Mouse (Mus musculus): Measurements from ENCODE around the gene Ptpn11. TPM values are rescaled to one million over a fixed set of nuclear protein-coding genes. Genes with fewer than 3 reads are reported as not detected.

Ptpn11 gene
- total RNA-seq, 1 experiment: 40.2 TPM

- no peak for TF ChIP-seq HCFC1 (IDR thresholded peaks at IDR 0.05; ENCODE audit: borderline replicate concordance, insufficient read depth, low read length)
- no peak for TF ChIP-seq ZC3H11A (IDR thresholded peaks at IDR 0.05; ENCODE audit: borderline replicate concordance, low read depth, low read length)
- TF ChIP-seq MAFK (IDR thresholded peaks at IDR 0.05; ENCODE audit: insufficient read depth, low read depth, low read length): no peak
- TF ChIP-seq CHD2 (IDR thresholded peaks at IDR 0.05; ENCODE audit: low read depth, low read length): no peak
- TF ChIP-seq ZNF384 (IDR thresholded peaks at IDR 0.05; ENCODE audit: low read depth, low read length): no peak
- Histone ChIP-seq H3K4me3 (ENCODE audit: insufficient read depth in 1 of 2, low read depth in 1 of 2, low read length in 2 of 2, poor library complexity in 1 of 2, severe bottlenecking in 1 of 2) (no peak overlapping the region), H3K4me1 (ENCODE audit: control insufficient read depth in 2 of 2, insufficient read depth in 2 of 2, low read length in 2 of 2, poor library complexity in 1 of 2) (no peaks in the 10 kb centered on the region), H3K9me3 (ENCODE audit: control insufficient read depth, insufficient read depth, low read depth, low read length) (no peaks in the 10 kb centered on the region), H3K36me3 (ENCODE audit: control insufficient read depth, insufficient read depth, low read length, poor library complexity, severe bottlenecking) (peaks cover 41% of the 10 kb centered on the region), H3K27ac (ENCODE audit: insufficient read depth, low read depth, low read length, poor library complexity, severe bottlenecking) (no peak overlapping the region), H3K9ac (ENCODE audit: insufficient read depth, low read depth, low read length, poor library complexity, severe bottlenecking) (no peak overlapping the region)
- in situ Hi-C loops (cut with MboI; ENCODE audit: low sequenced_read_pairs in 2 of 2, unreplicated experiment in 2 of 2): no loop called here
- no peak for DNase-seq (ENCODE audit: low read depth, low spot score)
Measured at GRCm38 (mm10) chr5:121145609-121146008, 45.6 kb downstream of the Ptpn11 start.

DNA sequence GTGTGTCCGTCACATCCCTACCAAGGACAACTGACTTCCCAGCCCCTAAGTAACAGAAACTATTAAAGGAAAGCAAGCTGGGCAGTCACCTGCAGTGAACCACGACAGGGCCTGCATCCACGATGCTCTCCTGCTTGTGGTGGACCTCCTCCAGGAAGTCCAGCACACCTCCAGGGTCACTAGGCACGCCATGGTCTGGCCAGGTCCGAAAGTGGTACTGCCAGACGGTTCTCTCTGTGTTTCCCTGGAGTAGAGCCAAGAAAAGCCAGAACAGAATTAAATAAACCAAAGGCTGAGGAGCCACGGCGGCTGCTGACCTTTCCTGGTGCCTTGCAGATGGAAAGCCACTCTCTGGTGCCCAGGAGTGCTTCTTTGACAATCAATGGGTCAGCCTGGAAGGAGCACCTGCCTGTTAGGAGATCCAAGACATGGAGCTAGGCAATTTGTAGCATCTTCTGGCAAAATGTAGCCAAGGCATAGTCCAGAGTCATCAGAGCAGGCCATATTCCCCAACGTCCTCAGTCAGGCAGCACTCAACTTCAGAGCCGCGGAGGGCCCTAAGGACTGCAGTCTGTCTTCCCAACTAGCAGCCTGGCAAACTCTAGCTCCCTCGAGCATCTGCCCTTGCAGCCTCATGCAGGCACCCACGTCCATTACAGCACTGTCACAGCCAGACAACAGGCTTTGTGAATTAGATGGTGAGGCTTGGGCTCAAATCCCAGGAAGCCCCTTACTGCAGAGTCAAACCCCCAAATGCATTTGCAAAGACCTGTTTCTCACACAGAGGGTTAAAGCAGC is 46.6 kb downstream of the Ptpn11 start:
- no peaks in the 10 kb centered on the region for H3K9me3 ChIP-seq (ENCODE audit: control insufficient read depth, insufficient read depth, low read depth, low read length)
- in situ Hi-C loops (cut with MboI; ENCODE audit: low sequenced_read_pairs in 2 of 2, unreplicated experiment in 2 of 2): no loop called here
- DNase-seq (ENCODE audit: low read depth, low spot score): no peak
- H3K27ac ChIP-seq (ENCODE audit: insufficient read depth, low read depth, low read length, poor library complexity, severe bottlenecking): no peak overlapping the region
- H3K4me3 ChIP-seq (ENCODE audit: insufficient read depth in 1 of 2, low read depth in 1 of 2, low read length in 2 of 2, poor library complexity in 1 of 2, severe bottlenecking in 1 of 2): no peak overlapping the region
- no peaks in the 10 kb centered on the region for H3K4me1 ChIP-seq (ENCODE audit: control insufficient read depth in 2 of 2, insufficient read depth in 2 of 2, low read length in 2 of 2, poor library complexity in 1 of 2)
- H3K36me3 ChIP-seq (ENCODE audit: control insufficient read depth, insufficient read depth, low read length, poor library complexity, severe bottlenecking): peaks cover 43% of the 10 kb centered on the region
- TF ChIP-seq MAFK (IDR thresholded peaks at IDR 0.05; ENCODE audit: insufficient read depth, low read depth, low read length) (no peak), ZNF384 (IDR thresholded peaks at IDR 0.05; ENCODE audit: low read depth, low read length) (no peak), CHD2 (IDR thresholded peaks at IDR 0.05; ENCODE audit: low read depth, low read length) (no peak)
- no peak overlapping the region for H3K9ac ChIP-seq (ENCODE audit: insufficient read depth, low read depth, low read length, poor library complexity, severe bottlenecking)

DNA sequence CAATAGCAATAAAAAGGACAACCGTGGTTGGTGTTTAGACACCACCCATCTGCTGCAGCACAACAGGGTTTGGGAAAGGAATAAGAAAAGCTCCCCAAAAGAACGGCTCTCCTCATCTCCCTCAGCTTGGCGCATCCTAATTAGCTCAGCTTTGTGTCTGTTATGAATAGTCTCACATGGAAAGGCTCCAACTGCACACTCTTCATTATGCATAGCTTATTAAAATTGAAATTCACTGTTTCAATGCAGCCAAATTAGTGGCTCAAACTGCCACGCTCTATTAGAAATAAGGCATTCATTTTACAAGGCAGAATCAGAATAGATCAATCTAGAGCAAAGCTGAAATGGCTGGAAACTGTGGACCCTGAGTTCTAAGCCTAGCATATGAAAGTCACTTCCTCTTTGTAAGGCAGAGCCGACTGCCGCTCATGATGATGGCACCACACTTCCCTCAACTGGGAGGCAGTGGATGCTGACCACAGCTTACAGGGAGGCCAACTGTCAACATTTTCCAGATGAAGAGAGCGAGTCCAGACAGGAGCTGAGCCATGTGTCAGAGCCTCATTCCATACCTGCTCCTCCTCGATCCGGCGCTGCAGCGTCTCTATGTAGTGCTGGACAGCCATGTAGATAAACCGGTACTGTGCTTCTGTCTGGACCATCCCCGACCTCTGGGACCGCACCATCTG is 48.6 kb downstream of the Ptpn11 start:
- no peaks in the 10 kb centered on the region for H3K9me3 ChIP-seq (ENCODE audit: control insufficient read depth, insufficient read depth, low read depth, low read length)
- H3K9ac ChIP-seq (ENCODE audit: insufficient read depth, low read depth, low read length, poor library complexity, severe bottlenecking): no peak overlapping the region
- in situ Hi-C loops (cut with MboI; ENCODE audit: low sequenced_read_pairs in 2 of 2, unreplicated experiment in 2 of 2): no loop called here
- H3K36me3 ChIP-seq (ENCODE audit: control insufficient read depth, insufficient read depth, low read length, poor library complexity, severe bottlenecking): peaks cover 29% of the 10 kb centered on the region
- no peak overlapping the region for H3K27ac ChIP-seq (ENCODE audit: insufficient read depth, low read depth, low read length, poor library complexity, severe bottlenecking)
- H3K4me1 ChIP-seq (ENCODE audit: control insufficient read depth in 2 of 2, insufficient read depth in 2 of 2, low read length in 2 of 2, poor library complexity in 1 of 2): no peaks in the 10 kb centered on the region
- no peak overlapping the region for H3K4me3 ChIP-seq (ENCODE audit: insufficient read depth in 1 of 2, low read depth in 1 of 2, low read length in 2 of 2, poor library complexity in 1 of 2, severe bottlenecking in 1 of 2)
- no peak for DNase-seq (ENCODE audit: low read depth, low spot score)
- TF ChIP-seq CHD2 (IDR thresholded peaks at IDR 0.05; ENCODE audit: low read depth, low read length) (no peak), MAFK (IDR thresholded peaks at IDR 0.05; ENCODE audit: insufficient read depth, low read depth, low read length) (no peak), HCFC1 (IDR thresholded peaks at IDR 0.05; ENCODE audit: borderline replicate concordance, insufficient read depth, low read length) (no peak), ZNF384 (IDR thresholded peaks at IDR 0.05; ENCODE audit: low read depth, low read length) (no peak), ZC3H11A (IDR thresholded peaks at IDR 0.05; ENCODE audit: borderline replicate concordance, low read depth, low read length) (no peak)

- Histone ChIP-seq H3K36me3 (ENCODE audit: control insufficient read depth, insufficient read depth, low read length, poor library complexity, severe bottlenecking) (peaks cover 35% of the 10 kb centered on the region), H3K9ac (ENCODE audit: insufficient read depth, low read depth, low read length, poor library complexity, severe bottlenecking) (no peak overlapping the region), H3K4me1 (ENCODE audit: control insufficient read depth in 2 of 2, insufficient read depth in 2 of 2, low read length in 2 of 2, poor library complexity in 1 of 2) (no peaks in the 10 kb centered on the region), H3K27ac (ENCODE audit: insufficient read depth, low read depth, low read length, poor library complexity, severe bottlenecking) (no peak overlapping the region), H3K4me3 (ENCODE audit: insufficient read depth in 1 of 2, low read depth in 1 of 2, low read length in 2 of 2, poor library complexity in 1 of 2, severe bottlenecking in 1 of 2) (no peak overlapping the region), H3K9me3 (ENCODE audit: control insufficient read depth, insufficient read depth, low read depth, low read length) (no peaks in the 10 kb centered on the region)
- in situ Hi-C loops (cut with MboI; ENCODE audit: low sequenced_read_pairs in 2 of 2, unreplicated experiment in 2 of 2): no loop called here
- DNase-seq (ENCODE audit: low read depth, low spot score): no peak
- TF ChIP-seq HCFC1 (IDR thresholded peaks at IDR 0.05; ENCODE audit: borderline replicate concordance, insufficient read depth, low read length) (no peak), ZNF384 (IDR thresholded peaks at IDR 0.05; ENCODE audit: low read depth, low read length) (no peak), CHD2 (IDR thresholded peaks at IDR 0.05; ENCODE audit: low read depth, low read length) (no peak), ZC3H11A (IDR thresholded peaks at IDR 0.05; ENCODE audit: borderline replicate concordance, low read depth, low read length) (no peak), MAFK (IDR thresholded peaks at IDR 0.05; ENCODE audit: insufficient read depth, low read depth, low read length) (no peak)
Measured at GRCm38 (mm10) chr5:121140276-121140675, 50.9 kb downstream of the Ptpn11 start.

Data from ES-E14 (cell line).